Mouse (Mus musculus) neural tube, embryonic 11.5 days (tissue): ENCODE measurements around the gene Retreg3. TPM values are rescaled to one million over a fixed set of nuclear protein-coding genes. Genes with fewer than 3 reads are reported as not detected.

ENCODE experiments used
- ATAC-seq: fragments of 200-750 bp; cut with Nextera tagmentation; 2 replicates; pipeline ENCODE4 v1.8.0; 2017; ENCODE audit warnings: moderate number of reproducible peaks, mild to moderate bottlenecking, moderate TSS enrichment, moderate library complexity; ENCODE audit not compliant: insufficient read depth, low FRiP score, low TSS enrichment
- DNase-seq: peaks from one replicate; pipeline ENCODE4 v3.0.0-alpha.2; 2015; ENCODE audit warnings: low spot score
- H3K27ac ChIP-seq: fragments of 300-500 bp; sonication (generic); 2 replicates; pipeline ENCODE4 v1.5.1; 2014; ENCODE audit warnings: low read depth, mild to moderate bottlenecking, low read length
- H3K27me3 ChIP-seq: fragments of 300-500 bp; sonication (generic); 2 replicates; pipeline ENCODE4 v1.6.1; 2014; ENCODE audit warnings: mild to moderate bottlenecking, low read length, mixed read lengths; ENCODE audit not compliant: control insufficient read depth, insufficient read depth
- H3K36me3 ChIP-seq: fragments of 300-500 bp; sonication (generic); 2 replicates; pipeline ENCODE4 v1.6.1; 2014; ENCODE audit warnings: mild to moderate bottlenecking, low read length, moderate library complexity, mixed read lengths; ENCODE audit not compliant: control insufficient read depth, insufficient read depth
- H3K4me1 ChIP-seq: fragments of 300-500 bp; sonication (generic); 2 replicates; pipeline ENCODE4 v1.6.1; 2014; ENCODE audit warnings: low read length, mixed read lengths; ENCODE audit not compliant: control insufficient read depth, insufficient read depth
- H3K4me2 ChIP-seq: fragments of 300-500 bp; sonication (generic); 2 replicates; pipeline ENCODE4 v1.6.1; 2014; ENCODE audit warnings: low read depth, mild to moderate bottlenecking, moderate library complexity
- H3K4me3 ChIP-seq: fragments of 300-500 bp; sonication (generic); 2 replicates; pipeline ENCODE4 v1.5.1; 2014; ENCODE audit warnings: low read depth, low read length
- H3K9ac ChIP-seq: fragments of 300-500 bp; sonication (generic); 2 replicates; pipeline ENCODE4 v1.6.1; 2014; ENCODE audit warnings: mild to moderate bottlenecking, low read length
- H3K9me3 ChIP-seq: fragments of 300-500 bp; sonication (generic); 2 replicates; pipeline ENCODE4 v1.6.1; 2016; ENCODE audit warnings: low read length; ENCODE audit not compliant: control insufficient read depth
- WGBS: fragments of 180-500 bp; shearing (Covaris S2); extraction: QIAGEN DNeasy Blood & Tissue Kit; methylation state at CpG from one replicate; pipeline ENCODE4 v1.1.7; 2014; 5-methylcytosine and 5-hydroxymethylcytosine counted together
- polyA plus RNA-seq: library from polyadenylated mRNA; unstranded; fragments of >200 nt; fragmentation: Nextera tagmentation; extraction: Ambion mirVana; gene quantifications from 2 replicates; pipeline ENCODE4 v1.2.1, GENCODE M21; 2014

The Retreg3 gene
- polyA plus RNA-seq, 1 experiment from 2014 or later: 14.4 TPM

DNA sequence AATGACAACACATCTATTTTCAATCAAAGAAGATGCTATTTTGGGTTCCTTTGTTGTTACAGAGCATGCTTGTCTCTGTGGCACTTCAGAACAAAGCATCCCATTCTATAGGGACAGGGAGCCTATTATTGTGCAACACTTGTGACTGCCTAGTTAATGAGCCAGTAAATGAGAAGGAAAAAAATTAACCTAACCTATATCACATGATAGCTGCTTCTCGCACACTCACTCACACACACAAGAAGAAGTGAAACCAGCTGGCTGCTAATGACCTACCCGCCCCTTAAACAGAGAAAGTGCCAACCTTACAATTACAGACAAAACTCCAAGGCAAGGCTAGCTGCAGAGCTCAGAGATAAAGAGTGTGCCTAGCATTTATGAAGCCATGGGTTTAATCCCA, 4.1 kb downstream of the Retreg3 start:
- Histone ChIP-seq H3K4me2 (no peak overlapping the region), H3K4me3 (no peak overlapping the region), H3K9ac (no peak overlapping the region), H3K36me3 (no peaks in the 10 kb centered on the region), H3K4me1 (0 out of 2 replicates have a peak, but pooled peaks cover 10% of the 10 kb centered on the region), H3K27me3 (no peaks in the 10 kb centered on the region), H3K27ac (0 out of 2 replicates have a peak overlapping the region, but pooled peaks have one; percentile 5), H3K9me3 (no peaks in the 10 kb centered on the region)
- 65% methylated on average over 2 of the region's 2 CpGs for WGBS
- no peak for ATAC-seq
- no peak for DNase-seq

DNA sequence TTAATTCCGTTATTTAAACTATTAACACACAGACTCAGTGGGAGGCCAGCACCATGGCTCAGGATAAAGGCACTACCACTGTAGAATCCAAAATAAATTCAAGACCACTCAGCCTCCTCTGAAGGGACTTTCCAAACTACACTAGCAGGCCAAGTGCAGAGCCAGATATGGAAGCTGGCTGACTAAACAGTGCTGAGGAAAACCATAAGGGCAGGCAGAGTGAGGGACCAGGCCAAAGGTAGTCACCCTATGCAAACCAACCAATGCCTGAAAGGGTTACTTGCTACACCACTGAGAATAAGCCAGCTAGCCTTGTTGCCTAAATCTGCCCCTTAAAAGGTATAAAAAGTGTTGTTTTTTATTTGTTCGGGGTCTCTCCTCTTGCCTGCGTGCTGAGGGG, 7.5 kb downstream of the Retreg3 start:
- ATAC-seq (no peak), DNase-seq (no peak)
- H3K4me1 ChIP-seq: no peaks in the 10 kb centered on the region
- no peaks in the 10 kb centered on the region for H3K27me3 ChIP-seq
- no peak overlapping the region for H3K27ac ChIP-seq
- no peaks in the 10 kb centered on the region for H3K9me3 ChIP-seq
- H3K4me2 ChIP-seq: no peak overlapping the region
- no peaks in the 10 kb centered on the region for H3K36me3 ChIP-seq
- no peak overlapping the region for H3K4me3 ChIP-seq
- H3K9ac ChIP-seq: no peak overlapping the region
- WGBS: 86% methylated on average over 3 of the region's 3 CpGs

DNA sequence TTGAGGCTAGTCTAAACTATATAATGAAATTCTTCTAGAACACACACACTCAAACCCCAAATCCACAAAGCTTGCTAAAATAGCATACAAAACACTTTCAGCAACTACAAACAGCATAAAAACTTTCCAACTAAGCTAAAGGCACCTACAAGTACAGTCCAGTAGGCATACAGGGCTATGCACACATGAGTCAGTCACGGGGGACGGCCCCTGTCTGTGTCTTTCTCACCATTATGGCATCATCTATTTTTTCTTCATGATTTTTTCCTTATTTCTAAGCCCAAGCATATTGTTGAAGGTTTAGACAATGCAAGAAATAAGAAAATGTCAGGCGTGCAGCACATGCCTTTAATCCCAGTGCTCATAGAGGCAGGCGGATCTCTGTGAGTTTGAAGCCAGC, 8.5 kb downstream of the Retreg3 start:
- ATAC-seq (no peak), DNase-seq (no peak)
- H3K4me1 ChIP-seq: no peaks in the 10 kb centered on the region
- no peaks in the 10 kb centered on the region for H3K36me3 ChIP-seq
- H3K27ac ChIP-seq: no peak overlapping the region
- no peaks in the 10 kb centered on the region for H3K27me3 ChIP-seq
- H3K4me3 ChIP-seq: no peak overlapping the region
- H3K4me2 ChIP-seq: no peak overlapping the region
- no peaks in the 10 kb centered on the region for H3K9me3 ChIP-seq
- 91% methylated on average over 4 of the region's 4 CpGs for WGBS
- no peak overlapping the region for H3K9ac ChIP-seq

DNA sequence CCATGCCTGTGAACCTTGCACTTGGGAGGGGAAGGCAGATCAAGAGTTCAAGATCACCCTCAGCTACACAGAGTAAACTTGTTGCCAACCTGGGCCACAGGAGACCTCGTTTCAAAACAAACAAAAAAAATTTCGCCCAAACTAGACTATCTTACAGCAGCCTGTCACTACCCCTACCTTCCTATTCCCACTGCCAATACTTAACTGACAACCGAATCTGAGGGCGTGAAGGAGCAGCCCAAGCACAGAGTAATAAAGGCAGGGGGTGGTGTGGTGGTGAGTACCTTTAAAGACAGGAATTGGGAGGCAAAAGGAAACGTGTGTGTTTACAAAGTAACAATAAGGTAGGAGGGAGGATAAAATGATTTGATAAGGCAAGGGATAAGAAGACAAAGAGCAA, 9.0 kb downstream of the Retreg3 start:
- Histone ChIP-seq H3K4me3 (no peak overlapping the region), H3K9ac (no peak overlapping the region), H3K27ac (no peak overlapping the region), H3K36me3 (no peaks in the 10 kb centered on the region), H3K4me1 (no peaks in the 10 kb centered on the region), H3K4me2 (no peak overlapping the region), H3K9me3 (no peaks in the 10 kb centered on the region), H3K27me3 (no peaks in the 10 kb centered on the region)
- WGBS: 55% methylated on average over 5 of the region's 5 CpGs
- DNase-seq: no peak
- no peak for ATAC-seq

DNA sequence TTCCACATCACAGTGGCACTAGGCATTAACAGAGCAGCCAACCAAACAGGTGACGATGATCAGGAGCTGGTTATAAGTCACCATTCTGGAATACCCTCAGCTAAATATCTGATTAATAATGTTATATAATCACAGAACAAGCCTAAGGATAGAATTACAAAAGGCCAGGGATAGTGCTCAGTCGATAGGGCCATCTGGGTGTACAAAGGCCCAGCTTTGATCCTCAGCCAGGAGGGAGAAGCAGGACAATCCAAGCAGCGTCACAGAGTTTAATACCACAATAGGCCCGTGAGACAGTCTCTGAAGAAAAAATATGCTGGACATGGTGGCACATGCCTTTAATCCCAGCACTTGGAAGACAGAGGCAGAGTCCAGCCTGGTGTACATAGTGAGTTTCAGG, 10.3 kb downstream of the Retreg3 start:
- ATAC-seq (no peak), DNase-seq (no peak)
- no peaks in the 10 kb centered on the region for H3K9me3 ChIP-seq
- H3K27me3 ChIP-seq: no peaks in the 10 kb centered on the region
- H3K4me1 ChIP-seq: no peaks in the 10 kb centered on the region
- no peak overlapping the region for H3K9ac ChIP-seq
- H3K4me3 ChIP-seq: no peak overlapping the region
- no peak overlapping the region for H3K4me2 ChIP-seq
- 81% methylated on average over 4 of the region's 4 CpGs for WGBS
- no peaks in the 10 kb centered on the region for H3K36me3 ChIP-seq
- H3K27ac ChIP-seq: no peak overlapping the region

DNA sequence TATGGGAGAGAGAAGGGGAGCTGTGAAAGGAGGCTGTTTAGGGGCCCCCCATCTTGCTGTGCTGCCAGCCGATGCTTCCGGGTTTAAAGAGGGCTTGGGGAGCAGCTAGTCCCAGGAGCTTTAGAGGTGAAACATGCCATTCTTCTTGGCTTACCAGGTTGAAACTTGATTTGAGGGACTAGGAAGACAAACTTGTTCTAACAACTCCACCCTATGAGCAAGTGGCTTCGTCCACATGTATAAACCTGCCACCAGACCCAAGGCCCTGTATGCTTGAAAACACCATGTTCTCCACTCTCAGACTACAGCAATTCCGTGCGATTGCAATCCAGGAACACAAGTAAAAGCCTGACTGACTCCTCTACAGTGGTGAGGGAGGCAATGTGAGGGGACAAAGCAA, 16.7 kb downstream of the Retreg3 start:
- Histone ChIP-seq H3K4me2 (no peak overlapping the region), H3K27me3 (no peaks in the 10 kb centered on the region), H3K9me3 (no peaks in the 10 kb centered on the region), H3K4me1 (no peaks in the 10 kb centered on the region), H3K9ac (no peak overlapping the region), H3K27ac (no peak overlapping the region), H3K36me3 (peaks cover 8% of the 10 kb centered on the region), H3K4me3 (no peak overlapping the region)
- DNase-seq: no peak
- ATAC-seq: no peak
- WGBS: 92% methylated on average over 5 of the region's 5 CpGs

DNA sequence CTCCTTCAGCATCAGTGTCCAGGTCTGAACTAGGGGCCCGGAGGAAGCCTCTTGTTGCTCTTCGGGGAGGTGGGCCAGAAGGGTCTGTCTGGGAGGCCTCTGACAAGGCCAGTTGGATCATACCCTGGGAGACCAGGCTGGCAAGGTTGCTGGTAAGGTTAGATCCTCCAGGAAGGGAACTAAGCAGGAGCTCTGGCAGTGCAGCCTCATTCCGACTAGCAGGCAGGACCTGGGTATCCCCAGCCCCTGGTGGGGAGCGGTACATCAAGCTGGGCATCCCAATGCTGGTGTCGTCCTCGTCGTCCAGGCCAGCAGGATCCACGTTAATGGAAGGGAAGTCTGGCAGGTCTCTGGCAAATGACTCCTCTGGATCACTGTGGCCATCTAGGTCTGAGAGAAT, 21.5 kb downstream of the Retreg3 start:
- Histone ChIP-seq H3K4me2 (no peak overlapping the region), H3K9ac (no peak overlapping the region), H3K4me3 (no peak overlapping the region), H3K9me3 (no peaks in the 10 kb centered on the region), H3K36me3 (peaks cover 13% of the 10 kb centered on the region), H3K27me3 (no peaks in the 10 kb centered on the region), H3K4me1 (0 out of 2 replicates have a peak, but pooled peaks cover 8% of the 10 kb centered on the region), H3K27ac (no peak overlapping the region)
- ATAC-seq: no peak
- DNase-seq: no peak
- WGBS: 94% methylated on average over 8 of the region's 8 CpGs

DNA sequence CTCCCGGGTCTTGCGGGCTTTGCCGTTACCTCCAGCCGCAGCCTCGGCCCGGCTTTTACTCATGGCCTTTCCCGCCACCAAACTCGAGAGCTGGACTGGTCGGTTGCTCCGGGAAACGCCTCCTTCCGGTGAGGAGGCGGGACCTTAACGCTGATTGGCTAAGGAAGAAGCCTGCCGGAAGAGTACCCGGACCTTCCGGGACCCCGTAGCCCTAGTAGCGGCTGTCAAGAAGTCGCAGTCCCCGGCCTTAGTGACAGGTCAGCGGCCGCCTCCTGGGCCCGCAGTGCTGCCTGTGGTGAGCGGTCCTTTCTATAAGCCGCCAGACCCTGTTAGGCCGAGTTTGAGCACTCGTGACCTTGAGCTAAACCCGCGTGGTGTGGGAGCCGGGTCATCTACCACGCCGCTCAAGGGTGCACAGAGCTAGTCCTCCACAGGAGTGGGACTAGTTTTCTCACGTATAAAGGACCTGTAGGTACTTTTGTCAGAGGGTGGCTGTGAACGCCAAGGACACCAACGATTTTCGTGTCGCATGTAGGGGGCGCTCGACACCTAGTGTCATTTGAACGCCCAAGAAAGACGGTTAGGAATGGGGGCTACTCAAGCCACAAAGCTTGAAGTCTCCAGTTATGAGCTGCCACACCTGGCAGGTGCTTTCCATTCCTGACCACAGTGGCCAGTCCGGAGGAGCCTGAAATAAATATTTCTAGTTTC, 24.2 kb downstream of the Retreg3 start, which contains the start of gene Psmc3ip:
Gene Psmc3ip, minus strand, starts transcription at position 123 of the 711 bp plus-strand sequence.
- under 1% methylated on average over 43 of the region's 43 CpGs for WGBS
- no peaks in the 10 kb centered on the region for H3K9me3 ChIP-seq
- H3K27ac ChIP-seq: peak within 1 kb of the TSS; percentile 61
- H3K27me3 ChIP-seq: no peaks in the 10 kb centered on the region
- H3K4me3 ChIP-seq: peak within 1 kb of the TSS; percentile 69
- peak; percentile 93 for ATAC-seq
- H3K4me2 ChIP-seq: peak within 1 kb of the TSS; percentile 77
- H3K36me3 ChIP-seq: peaks cover 20% of the 10 kb centered on the region
- H3K9ac ChIP-seq: peak within 1 kb of the TSS; percentile 84
- H3K4me1 ChIP-seq: 0 out of 2 replicates have a peak, but pooled peaks cover 8% of the 10 kb centered on the region
- DNase-seq: peak; percentile 94

DNA sequence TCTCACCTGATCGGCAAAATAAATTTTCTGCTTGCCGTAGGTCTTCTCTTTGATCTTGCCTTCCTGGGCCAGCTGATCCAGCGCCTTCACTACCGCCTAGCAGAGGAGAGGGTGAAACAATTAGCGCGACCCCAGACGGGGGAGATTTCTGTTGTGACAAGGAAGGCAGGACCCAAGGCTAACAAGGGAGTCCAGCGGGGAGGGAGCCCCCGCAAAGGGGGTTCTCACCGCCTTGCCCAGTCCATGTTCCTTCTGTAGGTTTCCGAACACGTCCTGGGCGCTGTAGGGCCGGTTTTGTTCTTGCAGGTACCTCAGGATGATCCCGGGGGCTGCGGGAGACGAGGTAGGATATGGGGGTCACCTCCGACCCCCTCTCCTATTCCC, 24.8 kb downstream of the Retreg3 start:
- Histone ChIP-seq H3K9me3 (no peaks in the 10 kb centered on the region), H3K9ac (peak overlapping the region; percentile 84), H3K27me3 (no peaks in the 10 kb centered on the region), H3K4me1 (0 out of 2 replicates have a peak, but pooled peaks cover 8% of the 10 kb centered on the region), H3K27ac (peak overlapping the region; percentile 61; the same call in 1 of the 2 replicates), H3K4me2 (peak overlapping the region; percentile 77), H3K36me3 (peaks cover 26% of the 10 kb centered on the region), H3K4me3 (peak overlapping the region; percentile 69)
- ATAC-seq: peak; percentile 13; the same call in 1 of the 2 replicates
- under 1% methylated on average over 18 of the region's 18 CpGs for WGBS
- DNase-seq: no peak
